Mouse (Mus musculus): ENCODE results near the gene Syt12. TPM values are rescaled to one million over a fixed set of nuclear protein-coding genes. Genes with fewer than 3 reads are reported as not detected.
A peak's percentile ranks its signal among the peaks of the same experiment; 100 is the strongest.

Gene Syt12
- polyA plus RNA-seq, 1 experiment from 2014 or later, result 0.41 TPM

GRCm38 (mm10) chr19:4509986-4510963, 33.0 kb upstream of the Syt12 start, which contains the start of gene Pcx:
TSS of gene Pcx (plus strand) at chr19:4510472.
- no peaks in the 10 kb centered on the region for H3K36me3 ChIP-seq (ENCODE audit: control insufficient read depth, insufficient read depth, low read length)
- under 1% methylated on average over 81 of the region's 82 CpGs for WGBS
- no peak within 1 kb of the TSS for H3K27ac ChIP-seq (ENCODE audit: low read length)

GRCm38 (mm10) chr19:4507746-4508145, 30.5 kb upstream of the Syt12 start:
- H3K27ac ChIP-seq (ENCODE audit: low read length), result no peak overlapping the region
- H3K36me3 ChIP-seq (ENCODE audit: control insufficient read depth, insufficient read depth, low read length), result no peaks in the 10 kb centered on the region
- 63% methylated on average over 3 of the region's 3 CpGs for WGBS
- no peaks in the 10 kb centered on the region for H3K27me3 ChIP-seq (ENCODE audit: control insufficient read depth, insufficient read depth, low read length)
- ATAC-seq (ENCODE audit: insufficient number of reproducible peaks, insufficient read depth, low FRiP score, low read depth), result no peak
- H3K9me3 ChIP-seq (ENCODE audit: control insufficient read depth, low read depth, low read length), result no peaks in the 10 kb centered on the region
- no peak overlapping the region for H3K4me2 ChIP-seq (replicated peaks; ENCODE audit: low read depth, low read length)
- H3K4me3 ChIP-seq (ENCODE audit: low read depth, low read length), result no peak overlapping the region
- H3K4me1 ChIP-seq (ENCODE audit: control insufficient read depth, insufficient read depth, low read length), result peaks cover 8% of the 10 kb centered on the region; the same call in 1 of the 2 replicates
- no peak overlapping the region for H3K9ac ChIP-seq (replicated peaks; ENCODE audit: low read depth, low read length)

More at GRCm38 (mm10) chr19:4509986-4510963, 33.0 kb upstream of the Syt12 start, which contains the start of gene Pcx:
- no peaks in the 10 kb centered on the region for H3K9me3 ChIP-seq (ENCODE audit: control insufficient read depth, low read depth, low read length)
- no peaks in the 10 kb centered on the region for H3K27me3 ChIP-seq (ENCODE audit: control insufficient read depth, insufficient read depth, low read length)
- peak within 1 kb of the TSS; percentile 87 for H3K4me2 ChIP-seq (replicated peaks; ENCODE audit: low read depth, low read length)
- H3K9ac ChIP-seq (replicated peaks; ENCODE audit: low read depth, low read length), result peak within 1 kb of the TSS; percentile 30; the same call in 1 of the 2 replicates
- peak within 1 kb of the TSS; percentile 75 for H3K4me3 ChIP-seq (ENCODE audit: low read depth, low read length)
- peak; percentile 100 for ATAC-seq (ENCODE audit: insufficient number of reproducible peaks, insufficient read depth, low FRiP score, low read depth)
- peaks cover 9% of the 10 kb centered on the region; the same call in 1 of the 2 replicates for H3K4me1 ChIP-seq (ENCODE audit: control insufficient read depth, insufficient read depth, low read length)

- H3K9ac ChIP-seq (replicated peaks; ENCODE audit: low read depth, low read length), result no peak overlapping the region
- peaks cover 3% of the 10 kb centered on the region; the same call in 1 of the 2 replicates for H3K4me1 ChIP-seq (ENCODE audit: control insufficient read depth, insufficient read depth, low read length)
- WGBS, result 81% methylated on average over 1 of the region's 1 CpGs
- no peak overlapping the region for H3K4me3 ChIP-seq (ENCODE audit: low read depth, low read length)
- H3K27me3 ChIP-seq (ENCODE audit: control insufficient read depth, insufficient read depth, low read length), result no peaks in the 10 kb centered on the region
- H3K36me3 ChIP-seq (ENCODE audit: control insufficient read depth, insufficient read depth, low read length), result no peaks in the 10 kb centered on the region
- H3K9me3 ChIP-seq (ENCODE audit: control insufficient read depth, low read depth, low read length), result no peaks in the 10 kb centered on the region
- no peak overlapping the region for H3K27ac ChIP-seq (ENCODE audit: low read length)
- no peak overlapping the region for H3K4me2 ChIP-seq (replicated peaks; ENCODE audit: low read depth, low read length)
- ATAC-seq (ENCODE audit: insufficient number of reproducible peaks, insufficient read depth, low FRiP score, low read depth), result no peak
These were observed 27.6 kb upstream of the Syt12 start for GRCm38 (mm10) chr19:4504830-4505229.

GRCm38 (mm10) chr19:4502701-4503100, 25.5 kb upstream of the Syt12 start:
- ATAC-seq (ENCODE audit: insufficient number of reproducible peaks, insufficient read depth, low FRiP score, low read depth), result no peak
- Histone ChIP-seq H3K9ac (replicated peaks; ENCODE audit: low read depth, low read length) (no peak overlapping the region), H3K27ac (ENCODE audit: low read length) (no peak overlapping the region), H3K4me1 (ENCODE audit: control insufficient read depth, insufficient read depth, low read length) (peaks cover 3% of the 10 kb centered on the region; the same call in 1 of the 2 replicates), H3K4me2 (replicated peaks; ENCODE audit: low read depth, low read length) (no peak overlapping the region), H3K9me3 (ENCODE audit: control insufficient read depth, low read depth, low read length) (no peaks in the 10 kb centered on the region), H3K36me3 (ENCODE audit: control insufficient read depth, insufficient read depth, low read length) (no peaks in the 10 kb centered on the region), H3K27me3 (ENCODE audit: control insufficient read depth, insufficient read depth, low read length) (no peaks in the 10 kb centered on the region), H3K4me3 (ENCODE audit: low read depth, low read length) (no peak overlapping the region)
- 50% methylated on average over 2 of the region's 2 CpGs for WGBS

- Histone ChIP-seq H3K4me3 (ENCODE audit: low read depth, low read length) (no peak within 1 kb of the TSS), H3K9ac (replicated peaks; ENCODE audit: low read depth, low read length) (no peak within 1 kb of the TSS), H3K27ac (ENCODE audit: low read length) (no peak within 1 kb of the TSS), H3K4me1 (ENCODE audit: control insufficient read depth, insufficient read depth, low read length) (peaks cover 4% of the 10 kb centered on the region; the same call in 1 of the 2 replicates), H3K36me3 (ENCODE audit: control insufficient read depth, insufficient read depth, low read length) (no peaks in the 10 kb centered on the region), H3K27me3 (ENCODE audit: control insufficient read depth, insufficient read depth, low read length) (no peaks in the 10 kb centered on the region), H3K4me2 (replicated peaks; ENCODE audit: low read depth, low read length) (no peak within 1 kb of the TSS), H3K9me3 (ENCODE audit: control insufficient read depth, low read depth, low read length) (no peaks in the 10 kb centered on the region)
- ATAC-seq (ENCODE audit: insufficient number of reproducible peaks, insufficient read depth, low FRiP score, low read depth), result no peak
- 60% methylated on average over 16 of the region's 16 CpGs for WGBS
These were observed 21.1 kb upstream of the Syt12 start, which contains the start of gene 2010003K11Rik for GRCm38 (mm10) chr19:4498062-4498933. TSS of gene 2010003K11Rik (minus strand) at chr19:4498583.

- Histone ChIP-seq H3K4me2 (replicated peaks; ENCODE audit: low read depth, low read length) (no peak overlapping the region), H3K4me3 (ENCODE audit: low read depth, low read length) (no peak overlapping the region), H3K9me3 (ENCODE audit: control insufficient read depth, low read depth, low read length) (no peaks in the 10 kb centered on the region), H3K27ac (ENCODE audit: low read length) (no peak overlapping the region), H3K27me3 (ENCODE audit: control insufficient read depth, insufficient read depth, low read length) (no peaks in the 10 kb centered on the region), H3K36me3 (ENCODE audit: control insufficient read depth, insufficient read depth, low read length) (no peaks in the 10 kb centered on the region), H3K9ac (replicated peaks; ENCODE audit: low read depth, low read length) (no peak overlapping the region), H3K4me1 (ENCODE audit: control insufficient read depth, insufficient read depth, low read length) (peaks cover 4% of the 10 kb centered on the region; the same call in 1 of the 2 replicates)
- ATAC-seq (ENCODE audit: insufficient number of reproducible peaks, insufficient read depth, low FRiP score, low read depth), result peak; percentile 68
- WGBS, result 3% methylated on average over 4 of the region's 4 CpGs
These were observed 20.2 kb upstream of the Syt12 start for GRCm38 (mm10) chr19:4497263-4497973.

- no peak overlapping the region for H3K4me2 ChIP-seq (replicated peaks; ENCODE audit: low read depth, low read length)
- 79% methylated on average over 3 of the region's 3 CpGs for WGBS
- peaks cover 4% of the 10 kb centered on the region; the same call in 1 of the 2 replicates for H3K4me1 ChIP-seq (ENCODE audit: control insufficient read depth, insufficient read depth, low read length)
- H3K36me3 ChIP-seq (ENCODE audit: control insufficient read depth, insufficient read depth, low read length), result no peaks in the 10 kb centered on the region
- no peak for ATAC-seq (ENCODE audit: insufficient number of reproducible peaks, insufficient read depth, low FRiP score, low read depth)
- no peak overlapping the region for H3K27ac ChIP-seq (ENCODE audit: low read length)
- H3K27me3 ChIP-seq (ENCODE audit: control insufficient read depth, insufficient read depth, low read length), result no peaks in the 10 kb centered on the region
- no peaks in the 10 kb centered on the region for H3K9me3 ChIP-seq (ENCODE audit: control insufficient read depth, low read depth, low read length)
- H3K4me3 ChIP-seq (ENCODE audit: low read depth, low read length), result no peak overlapping the region
- H3K9ac ChIP-seq (replicated peaks; ENCODE audit: low read depth, low read length), result no peak overlapping the region
These were observed 19.5 kb upstream of the Syt12 start for GRCm38 (mm10) chr19:4496535-4497262.

All from stomach, embryonic 14.5 days (tissue).